Comparison of ENCODE assay signal across 13 mouse cellular contexts in the genomic region with DNA sequence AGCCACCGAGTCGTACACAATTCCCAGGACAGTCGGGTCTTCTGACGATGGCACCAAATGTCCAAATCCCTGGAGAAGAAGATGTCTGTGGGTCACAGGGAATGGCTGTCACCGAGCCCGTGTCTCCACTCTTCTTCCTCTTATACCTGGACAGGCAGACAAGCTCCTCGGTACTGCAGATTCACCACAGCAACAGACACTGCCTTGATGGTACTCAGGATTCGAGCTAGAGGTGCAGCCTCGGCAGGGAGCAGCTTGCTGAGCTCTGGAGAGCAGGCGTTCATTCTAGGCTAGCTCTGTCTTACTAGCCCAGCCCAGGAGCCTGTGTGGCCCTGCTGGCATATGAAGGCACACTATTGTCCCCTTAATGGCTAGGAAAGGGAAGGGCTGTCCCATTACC.
"Had no signal": no experiment of that assay in that cellular context is flagged by ENCODE, and none has a peak within 500 bp of the region (broad histone marks: within the 10 kb centered on the region; RNA-seq: fewer than 3 reads in every experiment).

No protein-coding gene starts in this region.

- ATAC-seq: intestine, embryonic 15.5 days; lung, postnatal 0 days had no signal

- H3K4me3 ChIP-seq: intestine, embryonic 15.5 days; kidney, embryonic 15.5 days; midbrain, embryonic 10.5 days; myocyte; neural tube, embryonic 12.5 days had no signal

- H3K27ac ChIP-seq: intestine, embryonic 15.5 days; kidney, embryonic 15.5 days; midbrain, embryonic 10.5 days; neural tube, embryonic 12.5 days had no signal

- H3K27me3 ChIP-seq: intestine, embryonic 15.5 days; kidney, embryonic 15.5 days; neural tube, embryonic 12.5 days had no signal

- DNase-seq: kidney, adult 2 months; kidney, postnatal 36 days; lung, adult 2 months; lung, postnatal 36 days; midbrain, embryonic 14.5 days; thymus, adult 18-20 months; thymus, postnatal 14 days had no signal

- H3K4me2 ChIP-seq: intestine, embryonic 15.5 days; kidney, embryonic 15.5 days; neural tube, embryonic 12.5 days had no signal

- H3K9me3 ChIP-seq: intestine, embryonic 15.5 days; kidney, embryonic 15.5 days; midbrain, embryonic 10.5 days; neural tube, embryonic 12.5 days had no signal

- H3K9ac ChIP-seq: intestine, embryonic 15.5 days; kidney, embryonic 15.5 days; neural tube, embryonic 12.5 days had no signal
